Mouse (Mus musculus) liver, postnatal 0 days (tissue): ENCODE measurements at regions not wholly inside any gene's neighbourhood (a gene's known extent, or its start where the extent isn't known, plus 50 kb on each side); places are given as distances from the start of the nearest gene placed in this dataset.

ENCODE experiments used
- CTCF ChIP-seq: sonication (generic); IDR thresholded peaks from 2 replicates; pipeline ENCODE4 v1.5.1; 2016; ENCODE audit warnings: antibody characterized with exemption, low read depth
- EP300 ChIP-seq: IDR thresholded peaks from 2 replicates; pipeline ENCODE4 v1.6.1; 2016; ENCODE audit warnings: antibody characterized with exemption, low read depth, mild to moderate bottlenecking

DNA sequence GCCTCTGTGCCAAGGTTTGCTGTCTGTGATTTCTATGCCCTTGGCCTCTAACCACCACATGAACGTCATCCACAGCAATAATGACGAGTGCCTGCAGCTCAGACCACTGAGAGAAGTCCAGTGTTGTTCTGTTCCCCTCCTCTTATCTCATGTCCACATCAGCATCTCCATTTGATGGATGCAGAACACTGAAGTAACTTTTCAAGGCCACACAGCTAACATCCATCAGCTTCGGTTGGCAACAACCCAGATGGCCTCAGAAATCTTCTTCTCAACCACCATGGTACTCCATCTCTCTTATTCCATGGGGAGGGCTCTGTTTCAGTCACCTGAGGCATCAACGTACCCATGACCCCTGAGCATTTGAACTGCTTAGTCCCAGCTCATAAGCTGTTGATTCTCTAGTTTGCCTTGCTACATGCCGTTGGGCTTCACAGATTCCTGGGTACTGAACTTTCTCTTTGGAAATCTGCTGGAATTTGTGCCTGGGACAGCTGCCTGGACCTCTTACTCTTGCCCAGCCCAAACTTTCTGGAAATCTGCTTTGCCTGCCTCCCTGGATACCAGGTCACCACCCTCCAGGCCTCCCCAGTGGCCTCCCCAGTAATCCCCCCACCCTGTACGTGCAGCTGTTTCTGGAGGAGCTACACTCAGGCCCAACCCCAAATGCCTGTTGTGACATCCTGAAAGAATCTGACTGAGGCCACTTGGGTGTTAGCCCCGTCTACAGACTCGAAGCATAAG is 94.1 kb upstream of the Fggy start:
- TF ChIP-seq CTCF (no peak), EP300 (no peak)
